Mouse (Mus musculus): ENCODE results near the gene Ifnar1. TPM values are rescaled to one million over a fixed set of nuclear protein-coding genes. Genes with fewer than 3 reads are reported as not detected.
A peak's percentile ranks its signal among the peaks of the same experiment; 100 is the strongest.

Gene Ifnar1
- polyA plus RNA-seq, 1 experiment from 2014 or later, result 19.2 TPM

- Histone ChIP-seq H3K4me3 (ENCODE audit: low read depth, low read length) (no peak overlapping the region), H3K9ac (ENCODE audit: low read length) (no peak overlapping the region), H3K27ac (replicated peaks) (no peak overlapping the region), H3K36me3 (ENCODE audit: control insufficient read depth, insufficient read depth, low read length) (no peaks in the 10 kb centered on the region), H3K4me1 (replicated peaks; ENCODE audit: control insufficient read depth, insufficient read depth) (no peaks in the 10 kb centered on the region), H3K27me3 (ENCODE audit: control insufficient read depth, insufficient read depth, low read length) (no peaks in the 10 kb centered on the region), H3K4me2 (replicated peaks; ENCODE audit: low read depth) (no peak overlapping the region), H3K9me3 (ENCODE audit: control insufficient read depth, low read length) (no peaks in the 10 kb centered on the region)
- DNase-seq (ENCODE audit: low spot score) (no peak), ATAC-seq (ENCODE audit: low FRiP score, low TSS enrichment) (no peak)
- 75% methylated on average over 2 of the region's 2 CpGs for WGBS
- no peak for TF ChIP-seq EP300 (optimal IDR thresholded peaks at IDR 0.05)
Measured at GRCm38 (mm10) chr16:91463400-91463799, 21.6 kb upstream of the Ifnar1 start.

GRCm38 (mm10) chr16:91463836-91464400, 21.1 kb upstream of the Ifnar1 start:
- WGBS, result 80% methylated on average over 4 of the region's 4 CpGs
- no peak overlapping the region for H3K9ac ChIP-seq (ENCODE audit: low read length)
- no peaks in the 10 kb centered on the region for H3K36me3 ChIP-seq (ENCODE audit: control insufficient read depth, insufficient read depth, low read length)
- H3K27ac ChIP-seq (replicated peaks), result peak overlapping the region; percentile 76; the same call in 1 of the 2 replicates
- no peaks in the 10 kb centered on the region for H3K27me3 ChIP-seq (ENCODE audit: control insufficient read depth, insufficient read depth, low read length)
- H3K9me3 ChIP-seq (ENCODE audit: control insufficient read depth, low read length), result no peaks in the 10 kb centered on the region
- ATAC-seq (ENCODE audit: low FRiP score, low TSS enrichment) (no peak), DNase-seq (ENCODE audit: low spot score) (no peak)
- TF ChIP-seq CTCF (IDR thresholded peaks at IDR 0.05; ENCODE audit: low read depth) (no peak), EP300 (optimal IDR thresholded peaks at IDR 0.05) (no peak)
- peak overlapping the region; percentile 58 for H3K4me3 ChIP-seq (ENCODE audit: low read depth, low read length)
- H3K4me1 ChIP-seq (replicated peaks; ENCODE audit: control insufficient read depth, insufficient read depth), result no peaks in the 10 kb centered on the region
- peak overlapping the region; percentile 94 for H3K4me2 ChIP-seq (replicated peaks; ENCODE audit: low read depth)

DNA sequence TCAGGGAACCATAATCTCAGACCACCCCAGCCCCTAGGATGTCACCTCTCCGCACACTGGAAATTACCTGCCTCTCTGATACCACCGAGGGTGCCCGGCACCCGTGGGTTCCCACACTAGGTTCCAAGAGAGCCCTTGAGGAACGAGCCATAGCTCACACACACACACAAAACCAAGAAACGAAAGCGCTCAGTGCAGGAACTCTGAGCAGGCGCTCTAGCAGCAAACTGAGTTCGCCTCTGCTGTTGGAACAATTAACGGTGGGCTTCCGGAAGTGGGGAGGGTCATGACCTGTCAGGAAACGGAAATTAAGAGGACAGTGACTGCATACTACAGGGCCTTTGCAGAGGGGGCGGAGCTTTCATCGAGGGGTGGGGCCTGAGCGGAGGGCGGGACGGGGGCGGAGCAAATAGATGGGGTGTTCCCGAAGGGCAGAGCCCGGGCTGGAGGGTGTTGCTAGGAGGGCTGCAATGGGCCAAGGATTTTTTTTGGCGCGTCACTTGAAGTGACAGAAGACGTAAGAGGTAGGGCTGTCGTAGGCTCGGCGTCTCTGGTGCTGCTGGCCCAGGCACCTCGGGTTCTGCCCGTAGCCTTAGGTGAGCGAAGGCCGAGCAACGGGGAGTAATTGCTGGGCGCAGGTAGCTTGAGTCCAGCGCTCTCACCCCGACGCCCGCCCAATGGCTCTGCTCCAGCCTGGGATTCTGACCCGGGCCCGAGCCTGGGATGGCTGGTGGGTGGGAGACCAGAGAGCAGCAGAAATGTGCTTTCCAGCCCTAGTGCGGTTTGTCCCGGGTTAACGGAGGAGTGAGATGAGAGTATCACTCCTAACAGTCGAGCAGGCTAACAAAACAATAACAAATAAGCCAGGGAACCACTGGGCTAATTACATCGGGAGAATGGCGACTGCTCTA, 20.2 kb upstream of the Ifnar1 start:
- H3K27me3 ChIP-seq (ENCODE audit: control insufficient read depth, insufficient read depth, low read length), result no peaks in the 10 kb centered on the region
- no peaks in the 10 kb centered on the region for H3K4me1 ChIP-seq (replicated peaks; ENCODE audit: control insufficient read depth, insufficient read depth)
- H3K9ac ChIP-seq (ENCODE audit: low read length), result peak overlapping the region; percentile 60
- peak overlapping the region; percentile 76 for H3K27ac ChIP-seq (replicated peaks)
- no peaks in the 10 kb centered on the region for H3K9me3 ChIP-seq (ENCODE audit: control insufficient read depth, low read length)
- H3K4me3 ChIP-seq (ENCODE audit: low read depth, low read length), result peak overlapping the region; percentile 58
- 3% methylated on average over 44 of the region's 44 CpGs for WGBS
- no peak for TF ChIP-seq EP300 (optimal IDR thresholded peaks at IDR 0.05)
- TF ChIP-seq CTCF (IDR thresholded peaks at IDR 0.05; ENCODE audit: low read depth), result no peak
- no peaks in the 10 kb centered on the region for H3K36me3 ChIP-seq (ENCODE audit: control insufficient read depth, insufficient read depth, low read length)
- H3K4me2 ChIP-seq (replicated peaks; ENCODE audit: low read depth), result peak overlapping the region; percentile 94
- ATAC-seq (ENCODE audit: low FRiP score, low TSS enrichment) (peak; percentile 97), DNase-seq (ENCODE audit: low spot score) (peak; percentile 95)

- peak overlapping the region; percentile 58 for H3K4me3 ChIP-seq (ENCODE audit: low read depth, low read length)
- peak overlapping the region; percentile 60 for H3K9ac ChIP-seq (ENCODE audit: low read length)
- no peak for DNase-seq (ENCODE audit: low spot score)
- H3K4me1 ChIP-seq (replicated peaks; ENCODE audit: control insufficient read depth, insufficient read depth), result no peaks in the 10 kb centered on the region
- H3K9me3 ChIP-seq (ENCODE audit: control insufficient read depth, low read length), result no peaks in the 10 kb centered on the region
- no peaks in the 10 kb centered on the region for H3K36me3 ChIP-seq (ENCODE audit: control insufficient read depth, insufficient read depth, low read length)
- H3K27ac ChIP-seq (replicated peaks), result peak overlapping the region; percentile 56; the same call in 1 of the 2 replicates
- TF ChIP-seq CTCF (IDR thresholded peaks at IDR 0.05; ENCODE audit: low read depth), result no peak
- no peak for TF ChIP-seq EP300 (optimal IDR thresholded peaks at IDR 0.05)
- H3K27me3 ChIP-seq (ENCODE audit: control insufficient read depth, insufficient read depth, low read length), result no peaks in the 10 kb centered on the region
- WGBS, result 46% methylated on average over 13 of the region's 13 CpGs
- no peak for ATAC-seq (ENCODE audit: low FRiP score, low TSS enrichment)
- H3K4me2 ChIP-seq (replicated peaks; ENCODE audit: low read depth), result peak overlapping the region; percentile 94
Measured at GRCm38 (mm10) chr16:91465505-91466240, 19.4 kb upstream of the Ifnar1 start.

DNA sequence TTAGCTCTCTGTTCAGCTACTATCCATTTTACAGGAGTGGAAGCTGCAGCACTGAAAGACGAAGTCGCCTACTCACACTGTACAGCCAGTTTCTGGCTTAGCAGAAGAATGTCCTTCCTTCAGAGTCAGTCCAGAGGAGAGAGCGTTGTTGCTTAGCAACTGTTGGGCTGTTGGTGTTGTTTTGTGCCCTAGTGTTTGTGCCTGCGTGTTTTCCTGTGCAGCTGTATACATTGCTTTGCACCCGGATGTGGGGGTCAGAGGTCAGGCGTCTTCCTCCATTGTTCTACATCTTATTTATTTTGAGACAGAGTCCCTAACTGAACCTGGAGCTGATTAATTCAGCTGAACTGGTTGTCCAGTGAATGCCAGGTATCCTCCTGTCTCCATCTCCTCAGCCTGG, 18.5 kb upstream of the Ifnar1 start:
- no peak overlapping the region for H3K4me2 ChIP-seq (replicated peaks; ENCODE audit: low read depth)
- WGBS, result 55% methylated on average over 6 of the region's 6 CpGs
- TF ChIP-seq EP300 (optimal IDR thresholded peaks at IDR 0.05) (no peak), CTCF (IDR thresholded peaks at IDR 0.05; ENCODE audit: low read depth) (no peak)
- H3K27me3 ChIP-seq (ENCODE audit: control insufficient read depth, insufficient read depth, low read length), result no peaks in the 10 kb centered on the region
- no peaks in the 10 kb centered on the region for H3K4me1 ChIP-seq (replicated peaks; ENCODE audit: control insufficient read depth, insufficient read depth)
- ATAC-seq (ENCODE audit: low FRiP score, low TSS enrichment), result no peak
- no peak overlapping the region for H3K27ac ChIP-seq (replicated peaks)
- H3K36me3 ChIP-seq (ENCODE audit: control insufficient read depth, insufficient read depth, low read length), result no peaks in the 10 kb centered on the region
- H3K9me3 ChIP-seq (ENCODE audit: control insufficient read depth, low read length), result no peaks in the 10 kb centered on the region
- no peak overlapping the region for H3K4me3 ChIP-seq (ENCODE audit: low read depth, low read length)
- no peak overlapping the region for H3K9ac ChIP-seq (ENCODE audit: low read length)
- no peak for DNase-seq (ENCODE audit: low spot score)
